Mouse (Mus musculus) spleen, postnatal 36 days (tissue): ENCODE results near the gene Qser1.

Experiments
- DNase-seq, 2 experiments: peaks; one replicate each; pipeline ENCODE4 v3.0.0; 2022; ENCODE audit warnings: low spot score in 2 of 2, mixed read lengths in 1 of 2

Gene Qser1

GRCm38 (mm10) chr2:104736241-104736640 is 80.3 kb downstream of the Qser1 start:
- no peak for DNase-seq

DNA sequence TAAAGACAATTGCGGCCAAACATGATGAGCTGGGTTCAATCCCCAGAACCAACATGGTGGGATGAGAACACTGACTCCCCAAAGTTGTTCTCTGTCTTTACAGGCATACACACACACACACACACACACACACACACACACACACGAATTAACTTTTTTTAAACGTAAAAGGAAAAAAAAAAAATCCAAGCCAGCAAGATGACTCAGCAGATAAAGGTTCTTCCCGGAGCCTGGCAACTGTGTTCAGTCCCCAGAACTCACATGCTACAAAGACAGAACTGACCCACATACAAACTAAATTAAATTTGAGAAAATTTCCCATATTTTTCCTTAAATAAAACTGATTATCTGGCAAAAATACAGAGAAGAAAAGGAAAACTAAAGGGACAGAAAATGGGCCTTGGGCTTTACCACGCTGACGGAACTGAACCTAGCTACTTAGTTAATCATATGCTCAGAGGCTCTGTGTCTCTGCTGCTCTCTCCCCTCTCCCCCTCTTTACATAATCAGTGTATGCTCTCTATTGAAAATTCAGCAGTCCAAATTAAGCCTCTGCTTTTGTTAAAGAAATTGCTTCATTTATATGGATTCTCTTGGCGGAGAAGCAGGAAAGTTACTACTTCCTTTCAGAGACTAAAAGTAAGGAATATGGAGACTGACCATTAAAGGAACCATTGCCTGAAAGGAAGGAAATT is 83.9 kb downstream of the Qser1 start:
- DNase-seq: no peak

GRCm38 (mm10) chr2:104732033-104732444 is 84.5 kb downstream of the Qser1 start:
- peak; percentile 35 to 48 for DNase-seq

DNA sequence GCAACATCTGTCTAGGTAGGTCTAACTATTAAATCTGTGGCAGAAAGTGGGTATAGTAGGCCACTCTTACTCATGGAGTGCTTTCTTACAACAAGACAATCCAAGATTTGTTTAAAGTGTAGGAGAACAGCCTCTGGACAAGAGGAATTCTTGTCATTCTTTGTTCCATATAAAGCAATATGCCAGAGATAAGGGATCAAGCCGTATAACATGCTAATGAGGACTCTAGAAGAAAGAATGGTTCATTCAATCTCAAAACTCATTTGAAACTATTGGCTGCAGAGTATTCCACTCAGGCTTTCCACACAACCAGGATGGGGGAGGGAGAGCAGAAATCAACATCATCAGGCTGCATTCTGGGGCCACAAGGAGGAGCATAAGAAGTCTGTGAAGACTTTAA is 89.2 kb downstream of the Qser1 start:
- DNase-seq: no peak

- DNase-seq: no peak
Measured at GRCm38 (mm10) chr2:104722021-104722420, 94.5 kb downstream of the Qser1 start.

DNA sequence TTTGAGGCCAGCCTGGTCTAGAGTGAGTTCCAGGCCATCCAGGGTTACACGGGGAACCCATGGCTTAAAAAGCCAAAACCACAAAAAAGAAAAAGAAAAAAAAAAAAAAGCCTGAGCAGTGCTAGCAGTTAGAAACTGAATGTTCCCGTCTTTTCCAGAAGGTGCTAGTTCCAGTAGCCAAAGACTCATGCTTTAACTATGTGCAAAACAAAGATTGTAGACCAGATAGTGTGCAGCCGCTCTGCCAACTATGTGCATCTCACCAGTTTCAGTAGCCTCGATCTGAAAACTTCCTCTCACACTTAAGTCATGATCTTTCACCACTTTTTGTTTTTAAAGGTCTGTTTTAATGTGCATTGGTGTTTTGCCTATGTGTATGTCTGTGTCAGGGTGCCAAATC is 98.7 kb downstream of the Qser1 start:
- DNase-seq: no peak

DNA sequence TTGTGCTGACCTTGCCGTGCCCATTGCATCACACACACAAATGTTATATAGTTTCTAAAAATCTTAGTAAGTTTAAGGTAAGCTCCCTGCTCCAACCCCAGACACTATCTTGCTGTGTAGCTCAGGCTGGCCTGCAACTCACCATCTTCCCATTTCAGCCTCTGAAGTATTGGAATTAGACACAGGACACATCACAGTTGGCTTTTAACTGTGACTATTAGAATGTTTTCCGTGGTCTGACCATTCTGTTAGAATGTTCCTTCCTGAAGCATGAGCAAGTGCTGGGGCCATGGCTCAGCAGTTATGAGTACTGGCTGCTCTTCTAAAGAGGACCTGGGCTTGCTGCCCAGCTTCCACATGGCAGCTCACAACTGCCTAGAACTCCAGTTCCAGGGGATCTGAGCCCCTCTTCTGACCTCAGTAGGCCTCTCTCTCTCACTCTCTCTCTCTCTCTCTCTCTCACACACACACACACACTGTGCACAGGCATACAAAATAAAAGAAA is 99.3 kb downstream of the Qser1 start:
- no peak for DNase-seq

GRCm38 (mm10) chr2:104716279-104716678 is 100.3 kb downstream of the Qser1 start, which contains the start of gene Pin1rt1:
Gene Pin1rt1, minus strand, starts transcription at chr2:104716379.
- DNase-seq: no peak

DNA sequence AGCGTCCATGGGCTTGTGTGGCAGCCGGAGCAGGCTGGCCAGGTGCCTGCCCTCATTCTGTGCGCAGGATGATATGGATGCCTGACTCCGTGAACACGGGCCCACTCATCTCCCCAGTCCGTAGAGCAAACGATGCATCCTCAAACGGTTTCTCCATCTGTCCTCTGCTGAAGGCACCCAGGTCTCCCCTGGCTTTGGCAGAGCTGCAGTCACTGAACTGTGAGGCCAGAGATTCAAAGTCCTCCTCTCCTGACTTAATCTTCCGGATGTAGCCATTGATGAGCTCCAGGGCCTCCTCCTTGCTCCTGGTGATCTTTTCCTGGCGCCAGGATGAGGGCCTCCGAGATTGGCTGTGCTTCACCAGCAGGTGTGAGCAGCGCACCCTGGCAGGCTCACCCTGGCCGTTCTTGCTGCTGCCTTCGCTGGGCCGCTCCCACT is 102.3 kb downstream of the Qser1 start:
- no peak for DNase-seq

GRCm38 (mm10) chr2:104712486-104712809 is 104.1 kb downstream of the Qser1 start:
- DNase-seq: no peak

- DNase-seq: peak; percentile 25 to 36
Measured at GRCm38 (mm10) chr2:104711585-104712485, 104.7 kb downstream of the Qser1 start, which contains the start of gene Tcp11l1. Gene Tcp11l1, minus strand, starts transcription at chr2:104712169.

- no peak for DNase-seq
Measured at GRCm38 (mm10) chr2:104710670-104711370, 105.7 kb downstream of the Qser1 start.

GRCm38 (mm10) chr2:104709786-104710337 is 106.7 kb downstream of the Qser1 start:
- DNase-seq: no peak
